Mouse (Mus musculus): Measurements from ENCODE around the gene Rtl6.
A peak's percentile ranks its signal among the peaks of the same experiment; 100 is the strongest.

The Rtl6 gene

GRCm38 (mm10) chr15:84557189-84557921 is at the start of gene Rtl6:
Rtl6 (minus strand) TSS chr15:84557823.
- DNase-seq (ENCODE audit: low spot score in 2 of 2), result peak; percentile 84 to 93

- DNase-seq (ENCODE audit: low spot score in 2 of 2), result no peak
Observed at GRCm38 (mm10) chr15:84603267-84603963, 45.8 kb upstream of the Rtl6 start.

- DNase-seq (ENCODE audit: low spot score in 2 of 2), result no peak
Observed at GRCm38 (mm10) chr15:84600977-84601595, 43.5 kb upstream of the Rtl6 start.

- no peak for DNase-seq (ENCODE audit: low spot score in 2 of 2)
Observed at GRCm38 (mm10) chr15:84598911-84599310, 41.3 kb upstream of the Rtl6 start.

GRCm38 (mm10) chr15:84597816-84598215 is 40.2 kb upstream of the Rtl6 start:
- DNase-seq (ENCODE audit: low spot score in 2 of 2), result no peak

GRCm38 (mm10) chr15:84597021-84597420 is 39.4 kb upstream of the Rtl6 start:
- DNase-seq (ENCODE audit: low spot score in 2 of 2), result no peak

GRCm38 (mm10) chr15:84595241-84595945 is 37.8 kb upstream of the Rtl6 start:
- DNase-seq (ENCODE audit: low spot score in 2 of 2), result no peak

GRCm38 (mm10) chr15:84593514-84593913 is 35.9 kb upstream of the Rtl6 start:
- DNase-seq (ENCODE audit: low spot score in 2 of 2), result no peak

GRCm38 (mm10) chr15:84592240-84592639 is 34.6 kb upstream of the Rtl6 start:
- no peak for DNase-seq (ENCODE audit: low spot score in 2 of 2)

- DNase-seq (ENCODE audit: low spot score in 2 of 2), result no peak
Observed at GRCm38 (mm10) chr15:84591573-84592139, 34.0 kb upstream of the Rtl6 start.

- DNase-seq (ENCODE audit: low spot score in 2 of 2), result no peak
Observed at GRCm38 (mm10) chr15:84588371-84588821, 30.8 kb upstream of the Rtl6 start.

GRCm38 (mm10) chr15:84578607-84579006 is 21.0 kb upstream of the Rtl6 start:
- no peak for DNase-seq (ENCODE audit: low spot score in 2 of 2)

GRCm38 (mm10) chr15:84577019-84577418 is 19.4 kb upstream of the Rtl6 start:
- DNase-seq (ENCODE audit: low spot score in 2 of 2), result no peak

GRCm38 (mm10) chr15:84566568-84567110 is 9.0 kb upstream of the Rtl6 start:
- DNase-seq (ENCODE audit: low spot score in 2 of 2), result no peak

GRCm38 (mm10) chr15:84561501-84561900 is 3.9 kb upstream of the Rtl6 start:
- DNase-seq (ENCODE audit: low spot score in 2 of 2), result no peak

GRCm38 (mm10) chr15:84556674-84557073 is 949 bp downstream of the Rtl6 start:
- DNase-seq (ENCODE audit: low spot score in 2 of 2), result no peak

- DNase-seq (ENCODE audit: low spot score in 2 of 2), result no peak
Observed at GRCm38 (mm10) chr15:84551065-84551464, 6.6 kb downstream of the Rtl6 start.

GRCm38 (mm10) chr15:84549291-84549797 is 8.3 kb downstream of the Rtl6 start:
- no peak for DNase-seq (ENCODE audit: low spot score in 2 of 2)

- no peak for DNase-seq (ENCODE audit: low spot score in 2 of 2)
Observed at GRCm38 (mm10) chr15:84546028-84546427, 11.6 kb downstream of the Rtl6 start.

GRCm38 (mm10) chr15:84541175-84541574 is 16.4 kb downstream of the Rtl6 start:
- no peak for DNase-seq (ENCODE audit: low spot score in 2 of 2)

GRCm38 (mm10) chr15:84538974-84539588 is 18.5 kb downstream of the Rtl6 start:
- no peak for DNase-seq (ENCODE audit: low spot score in 2 of 2)
